Mouse (Mus musculus): ENCODE measurements around the gene Xpo5. TPM values are rescaled to one million over a fixed set of nuclear protein-coding genes. Genes with fewer than 3 reads are reported as not detected.

Xpo5 gene
- polyA plus RNA-seq, 1 experiment from 2014 or later = 46.4 TPM

- H3K4me2 ChIP-seq (replicated peaks) = no peak overlapping the region
- ATAC-seq = peak; percentile 74
- H3K4me3 ChIP-seq (replicated peaks) = no peak overlapping the region
- H3K9me3 ChIP-seq = no peaks in the 10 kb centered on the region
- 0 out of 2 replicates have a peak overlapping the region, but pooled peaks have one; percentile 6 for H3K9ac ChIP-seq (replicated peaks)
- peaks cover 64% of the 10 kb centered on the region for H3K36me3 ChIP-seq
- no peak overlapping the region for H3K27ac ChIP-seq
- 0 out of 2 replicates have a peak, but pooled peaks cover 2% of the 10 kb centered on the region for H3K4me1 ChIP-seq (replicated peaks)
- no peaks in the 10 kb centered on the region for H3K27me3 ChIP-seq
- 24% methylated on average over 14 of the region's 14 CpGs for WGBS
Observed at GRCm38 (mm10) chr17:46265918-46266618, 63.5 kb downstream of the Xpo5 start.

GRCm38 (mm10) chr17:46266986-46267385 is 64.4 kb downstream of the Xpo5 start:
- Histone ChIP-seq H3K4me2 (replicated peaks) (no peak overlapping the region), H3K9ac (replicated peaks) (no peak overlapping the region), H3K36me3 (peaks cover 64% of the 10 kb centered on the region), H3K4me3 (replicated peaks) (no peak overlapping the region), H3K27ac (no peak overlapping the region), H3K4me1 (replicated peaks) (0 out of 2 replicates have a peak, but pooled peaks cover 2% of the 10 kb centered on the region), H3K27me3 (no peaks in the 10 kb centered on the region), H3K9me3 (no peaks in the 10 kb centered on the region)
- ATAC-seq = no peak
- WGBS = 86% methylated on average over 6 of the region's 6 CpGs

GRCm38 (mm10) chr17:46267511-46267910 is 64.9 kb downstream of the Xpo5 start:
- Histone ChIP-seq H3K4me3 (replicated peaks) (no peak overlapping the region), H3K27me3 (no peaks in the 10 kb centered on the region), H3K4me2 (replicated peaks) (no peak overlapping the region), H3K4me1 (replicated peaks) (0 out of 2 replicates have a peak, but pooled peaks cover 2% of the 10 kb centered on the region), H3K36me3 (peaks cover 61% of the 10 kb centered on the region), H3K9ac (replicated peaks) (no peak overlapping the region), H3K27ac (no peak overlapping the region), H3K9me3 (no peaks in the 10 kb centered on the region)
- no peak for ATAC-seq
- 86% methylated on average over 7 of the region's 7 CpGs for WGBS

GRCm38 (mm10) chr17:46268026-46268720 is 65.6 kb downstream of the Xpo5 start:
- WGBS = 87% methylated on average over 10 of the region's 10 CpGs
- no peak overlapping the region for H3K4me3 ChIP-seq (replicated peaks)
- H3K27me3 ChIP-seq = no peaks in the 10 kb centered on the region
- H3K4me1 ChIP-seq (replicated peaks) = 0 out of 2 replicates have a peak, but pooled peaks cover 2% of the 10 kb centered on the region
- H3K27ac ChIP-seq = no peak overlapping the region
- peaks cover 54% of the 10 kb centered on the region for H3K36me3 ChIP-seq
- no peak overlapping the region for H3K4me2 ChIP-seq (replicated peaks)
- H3K9ac ChIP-seq (replicated peaks) = peak overlapping the region; percentile 23; the same call in 1 of the 2 replicates
- no peaks in the 10 kb centered on the region for H3K9me3 ChIP-seq
- ATAC-seq = no peak

- Histone ChIP-seq H3K4me3 (replicated peaks) (no peak overlapping the region), H3K9me3 (no peaks in the 10 kb centered on the region), H3K4me1 (replicated peaks) (0 out of 2 replicates have a peak, but pooled peaks cover 2% of the 10 kb centered on the region), H3K9ac (replicated peaks) (peak overlapping the region; percentile 48; the same call in 1 of the 2 replicates), H3K4me2 (replicated peaks) (no peak overlapping the region), H3K27ac (no peak overlapping the region), H3K36me3 (peaks cover 36% of the 10 kb centered on the region), H3K27me3 (no peaks in the 10 kb centered on the region)
- ATAC-seq = no peak
- 86% methylated on average over 19 of the region's 19 CpGs for WGBS
Observed at GRCm38 (mm10) chr17:46269771-46270534, 67.4 kb downstream of the Xpo5 start.

GRCm38 (mm10) chr17:46272058-46272457 is 69.5 kb downstream of the Xpo5 start:
- Histone ChIP-seq H3K36me3 (peaks cover 33% of the 10 kb centered on the region), H3K9ac (replicated peaks) (no peak overlapping the region), H3K9me3 (no peaks in the 10 kb centered on the region), H3K27ac (no peak overlapping the region), H3K4me3 (replicated peaks) (no peak overlapping the region), H3K4me2 (replicated peaks) (no peak overlapping the region), H3K4me1 (replicated peaks) (no peaks in the 10 kb centered on the region), H3K27me3 (no peaks in the 10 kb centered on the region)
- 95% methylated on average over 2 of the region's 2 CpGs for WGBS
- no peak for ATAC-seq

- 0 out of 2 replicates have a peak, but pooled peaks have one; percentile 45 for ATAC-seq
- Histone ChIP-seq H3K9me3 (no peaks in the 10 kb centered on the region), H3K27ac (no peak overlapping the region), H3K36me3 (peaks cover 38% of the 10 kb centered on the region), H3K4me1 (replicated peaks) (no peaks in the 10 kb centered on the region), H3K27me3 (no peaks in the 10 kb centered on the region), H3K9ac (replicated peaks) (no peak overlapping the region), H3K4me3 (replicated peaks) (no peak overlapping the region), H3K4me2 (replicated peaks) (no peak overlapping the region)
- 88% methylated on average over 5 of the region's 5 CpGs for WGBS
Observed at GRCm38 (mm10) chr17:46272675-46273074, 70.1 kb downstream of the Xpo5 start.

GRCm38 (mm10) chr17:46273803-46274236 is 71.2 kb downstream of the Xpo5 start:
- no peaks in the 10 kb centered on the region for H3K9me3 ChIP-seq
- ATAC-seq = no peak
- no peak overlapping the region for H3K27ac ChIP-seq
- no peaks in the 10 kb centered on the region for H3K27me3 ChIP-seq
- no peak overlapping the region for H3K4me3 ChIP-seq (replicated peaks)
- 79% methylated on average over 1 of the region's 1 CpGs for WGBS
- H3K4me2 ChIP-seq (replicated peaks) = no peak overlapping the region
- no peak overlapping the region for H3K9ac ChIP-seq (replicated peaks)
- H3K4me1 ChIP-seq (replicated peaks) = no peaks in the 10 kb centered on the region
- peaks cover 47% of the 10 kb centered on the region for H3K36me3 ChIP-seq

GRCm38 (mm10) chr17:46274465-46274864 is 71.9 kb downstream of the Xpo5 start:
- H3K9me3 ChIP-seq = no peaks in the 10 kb centered on the region
- no peak overlapping the region for H3K27ac ChIP-seq
- H3K9ac ChIP-seq (replicated peaks) = no peak overlapping the region
- no peaks in the 10 kb centered on the region for H3K4me1 ChIP-seq (replicated peaks)
- H3K4me3 ChIP-seq (replicated peaks) = no peak overlapping the region
- H3K36me3 ChIP-seq = peaks cover 46% of the 10 kb centered on the region
- ATAC-seq = no peak
- WGBS = 81% methylated on average over 6 of the region's 6 CpGs
- no peak overlapping the region for H3K4me2 ChIP-seq (replicated peaks)
- H3K27me3 ChIP-seq = no peaks in the 10 kb centered on the region

- no peak for ATAC-seq
- Histone ChIP-seq H3K4me1 (replicated peaks) (no peaks in the 10 kb centered on the region), H3K9me3 (no peaks in the 10 kb centered on the region), H3K4me2 (replicated peaks) (no peak overlapping the region), H3K9ac (replicated peaks) (no peak overlapping the region), H3K36me3 (peaks cover 41% of the 10 kb centered on the region), H3K27me3 (no peaks in the 10 kb centered on the region), H3K27ac (no peak overlapping the region), H3K4me3 (replicated peaks) (no peak overlapping the region)
- 93% methylated on average over 6 of the region's 6 CpGs for WGBS
Observed at GRCm38 (mm10) chr17:46275034-46275433, 72.5 kb downstream of the Xpo5 start.

GRCm38 (mm10) chr17:46275506-46275905 is 72.9 kb downstream of the Xpo5 start:
- no peak for ATAC-seq
- no peak overlapping the region for H3K4me2 ChIP-seq (replicated peaks)
- H3K4me1 ChIP-seq (replicated peaks) = no peaks in the 10 kb centered on the region
- H3K9ac ChIP-seq (replicated peaks) = no peak overlapping the region
- WGBS = 94% methylated on average over 10 of the region's 10 CpGs
- H3K27me3 ChIP-seq = no peaks in the 10 kb centered on the region
- peaks cover 36% of the 10 kb centered on the region for H3K36me3 ChIP-seq
- H3K4me3 ChIP-seq (replicated peaks) = no peak overlapping the region
- H3K27ac ChIP-seq = no peak overlapping the region
- H3K9me3 ChIP-seq = no peaks in the 10 kb centered on the region

- peaks cover 19% of the 10 kb centered on the region for H3K36me3 ChIP-seq
- no peak overlapping the region for H3K4me3 ChIP-seq (replicated peaks)
- no peaks in the 10 kb centered on the region for H3K9me3 ChIP-seq
- 85% methylated on average over 4 of the region's 4 CpGs for WGBS
- peaks cover 15% of the 10 kb centered on the region for H3K4me1 ChIP-seq (replicated peaks)
- H3K9ac ChIP-seq (replicated peaks) = no peak overlapping the region
- H3K4me2 ChIP-seq (replicated peaks) = no peak overlapping the region
- H3K27me3 ChIP-seq = no peaks in the 10 kb centered on the region
- no peak for ATAC-seq
- H3K27ac ChIP-seq = no peak overlapping the region
Observed at GRCm38 (mm10) chr17:46277586-46277985, 75.0 kb downstream of the Xpo5 start.

All from midbrain, embryonic 13.5 days (tissue).